Mouse (Mus musculus): ENCODE measurements around the gene Gm4553. TPM values are rescaled to one million over a fixed set of nuclear protein-coding genes. Genes with fewer than 3 reads are reported as not detected.
"Not testable (repeated sequence)": the region's sequence is repeated elsewhere in the genome, so short reads cannot be mapped to it uniquely, and the experiment has no call there.

Gm4553 gene
- polyA plus RNA-seq, 1 experiment from 2014 or later, result not detected

DNA sequence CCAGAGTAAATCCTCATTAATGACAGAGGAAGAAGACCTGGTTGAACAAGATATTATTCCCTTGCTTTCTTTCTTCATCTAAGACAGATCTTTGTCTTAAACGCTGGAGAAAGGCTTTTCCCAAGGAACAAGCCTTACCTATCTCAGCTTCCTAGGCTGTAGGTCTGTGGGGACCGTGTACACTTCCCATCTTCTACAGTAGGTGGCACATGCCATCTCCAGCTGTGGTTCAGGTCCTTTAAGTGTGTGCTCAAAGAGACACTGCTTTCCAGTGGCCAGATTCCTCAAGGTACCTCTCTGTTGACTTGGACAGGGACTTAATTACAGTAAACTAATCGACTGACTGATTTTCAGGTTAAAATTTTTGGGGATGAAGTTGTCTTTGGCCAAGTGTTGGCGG lies 36.7 kb downstream of the Gm4553 start:
- Histone ChIP-seq H3K9me3 (no peaks in the 10 kb centered on the region), H3K4me1 (replicated peaks) (no peaks in the 10 kb centered on the region), H3K36me3 (no peaks in the 10 kb centered on the region), H3K4me3 (replicated peaks) (no peak overlapping the region), H3K4me2 (replicated peaks) (no peak overlapping the region), H3K9ac (replicated peaks) (no peak overlapping the region), H3K27me3 (no peaks in the 10 kb centered on the region), H3K27ac (no peak overlapping the region)
- WGBS, result 67% methylated on average over 4 of the region's 4 CpGs
- ATAC-seq, result no peak

DNA sequence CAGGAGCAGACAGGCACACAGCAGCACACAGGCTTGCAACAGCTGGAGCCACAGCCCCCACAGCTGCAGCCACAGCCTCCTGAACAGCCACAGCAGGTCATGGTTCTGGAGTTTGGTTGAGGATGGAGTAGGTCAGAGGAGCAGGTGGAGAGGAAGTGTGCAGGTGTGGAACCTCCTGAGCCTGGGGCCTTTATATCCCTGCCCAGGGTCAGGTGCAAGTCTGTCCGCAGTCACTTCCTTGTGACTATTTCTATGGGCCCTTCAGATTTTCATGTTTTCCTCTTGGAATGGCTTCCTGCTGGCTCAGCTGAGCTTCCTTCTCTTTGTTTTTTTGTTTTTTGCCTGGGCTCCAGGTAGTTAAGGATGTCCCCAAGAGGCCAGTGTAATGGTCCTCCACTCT lies 44.9 kb downstream of the Gm4553 start, which contains the start of gene Gm45618:
Gm45618 (minus strand) TSS at position 101 of the 400 bp plus-strand sequence.
- 94% methylated on average over 1 of the region's 1 CpGs for WGBS
- not testable (repeated sequence) for H3K27me3 ChIP-seq; H3K27ac ChIP-seq; H3K4me1 ChIP-seq (replicated peaks); H3K9me3 ChIP-seq; H3K4me2 ChIP-seq (replicated peaks); H3K36me3 ChIP-seq; H3K4me3 ChIP-seq (replicated peaks); H3K9ac ChIP-seq (replicated peaks); ATAC-seq

- Histone ChIP-seq H3K9ac (replicated peaks) (no peak overlapping the region), H3K36me3 (no peaks in the 10 kb centered on the region), H3K9me3 (no peaks in the 10 kb centered on the region), H3K4me2 (replicated peaks) (no peak overlapping the region), H3K4me3 (replicated peaks) (no peak overlapping the region), H3K4me1 (replicated peaks) (no peaks in the 10 kb centered on the region), H3K27me3 (no peaks in the 10 kb centered on the region), H3K27ac (no peak overlapping the region)
- no peak for ATAC-seq
- 15% methylated on average over 5 of the region's 5 CpGs for WGBS
Observed at GRCm38 (mm10) chr7:142119632-142120031, 45.9 kb downstream of the Gm4553 start.

Other genes starting within 250 kb of the Gm4553 start
- gene Tollip, start 247.2 kb downstream of the Gm4553 start, polyA plus RNA-seq (2015; fragmentation: Nextera tagmentation; extraction: Ambion mirVana), result 69.0 and 71.2 TPM in 2 replicates
- 27.5 and 29.4 TPM in 2 replicates for gene Brsk2, start 216.0 kb downstream of the Gm4553 start, polyA plus RNA-seq (2015; fragmentation: Nextera tagmentation; extraction: Ambion mirVana)
- 52.3 and 56.9 TPM in 2 replicates for gene Mob2, start 104.7 kb downstream of the Gm4553 start, polyA plus RNA-seq (2015; fragmentation: Nextera tagmentation; extraction: Ambion mirVana)
- gene Dusp8, start 69.9 kb downstream of the Gm4553 start, polyA plus RNA-seq (2015; fragmentation: Nextera tagmentation; extraction: Ambion mirVana), result 66.0 and 69.1 TPM in 2 replicates
- gene Gm45618, start 45.0 kb downstream of the Gm4553 start, polyA plus RNA-seq (2015; fragmentation: Nextera tagmentation; extraction: Ambion mirVana), result 0.44 TPM in 1 of 2 replicates, not detected in the other
- not detected in 2 replicates for gene Gm39115, start 29.7 kb downstream of the Gm4553 start, polyA plus RNA-seq (2015; fragmentation: Nextera tagmentation; extraction: Ambion mirVana)
- gene Gm45337, start 21.1 kb downstream of the Gm4553 start, polyA plus RNA-seq (2015; fragmentation: Nextera tagmentation; extraction: Ambion mirVana), result not detected in 2 replicates
- not detected in 2 replicates for gene Gm29735, start 8.6 kb downstream of the Gm4553 start, polyA plus RNA-seq (2015; fragmentation: Nextera tagmentation; extraction: Ambion mirVana)
- not detected in 2 replicates for gene Krtap5-2, start 10.3 kb upstream of the Gm4553 start, polyA plus RNA-seq (2015; fragmentation: Nextera tagmentation; extraction: Ambion mirVana)
- gene Gm10153, start 24.6 kb upstream of the Gm4553 start, polyA plus RNA-seq (2015; fragmentation: Nextera tagmentation; extraction: Ambion mirVana), result not detected in 2 replicates
- gene Krtap5-3, start 35.6 kb upstream of the Gm4553 start, polyA plus RNA-seq (2015; fragmentation: Nextera tagmentation; extraction: Ambion mirVana), result not detected in 2 replicates
- not detected in 2 replicates for gene Gm7579, start 46.1 kb upstream of the Gm4553 start, polyA plus RNA-seq (2015; fragmentation: Nextera tagmentation; extraction: Ambion mirVana)
- gene Krtap5-5, start 64.2 kb upstream of the Gm4553 start, polyA plus RNA-seq (2015; fragmentation: Nextera tagmentation; extraction: Ambion mirVana), result not detected in 2 replicates
- gene Gm40460, start 75.3 kb upstream of the Gm4553 start, polyA plus RNA-seq (2015; fragmentation: Nextera tagmentation; extraction: Ambion mirVana), result not detected in 2 replicates
- not detected in 2 replicates for gene Gm2431, start 92.6 kb upstream of the Gm4553 start, polyA plus RNA-seq (2015; fragmentation: Nextera tagmentation; extraction: Ambion mirVana)
- gene Gm4559, start 108.6 kb upstream of the Gm4553 start, polyA plus RNA-seq (2015; fragmentation: Nextera tagmentation; extraction: Ambion mirVana), result not detected in 2 replicates
- not detected in 2 replicates for gene Krtap5-1, start 131.4 kb upstream of the Gm4553 start, polyA plus RNA-seq (2015; fragmentation: Nextera tagmentation; extraction: Ambion mirVana)
- not detected in 2 replicates for gene Krtap5-4, start 137.8 kb upstream of the Gm4553 start, polyA plus RNA-seq (2015; fragmentation: Nextera tagmentation; extraction: Ambion mirVana)
- gene Ifitm10, start 208.0 kb upstream of the Gm4553 start, polyA plus RNA-seq (2015; fragmentation: Nextera tagmentation; extraction: Ambion mirVana), result 1.9 and 2.3 TPM in 2 replicates
- gene Gm49369, start 216.9 kb upstream of the Gm4553 start, polyA plus RNA-seq (2015; fragmentation: Nextera tagmentation; extraction: Ambion mirVana), result not detected in 2 replicates
- gene Ctsd, start 222.3 kb upstream of the Gm4553 start, polyA plus RNA-seq (2015; fragmentation: Nextera tagmentation; extraction: Ambion mirVana), result 191 and 206 TPM in 2 replicates

All from midbrain, embryonic 13.5 days (tissue).